Mouse (Mus musculus) midbrain, embryonic 12.5 days (tissue): ENCODE results near the gene Zc3h18. TPM values are rescaled to one million over a fixed set of nuclear protein-coding genes. Genes with fewer than 3 reads are reported as not detected.

Experiments used
- ATAC-seq: fragments of 200-750 bp; cut with Nextera tagmentation; 2 replicates; pipeline ENCODE4 v1.8.0; 2017; ENCODE audit warnings: low read depth, moderate TSS enrichment, moderate library complexity; ENCODE audit not compliant: low FRiP score
- H3K27ac ChIP-seq: fragments of 300-500 bp; sonication (generic); replicated peaks from 2 replicates; pipeline ENCODE4 v1.5.1; 2016; ENCODE audit warnings: mild to moderate bottlenecking
- H3K27me3 ChIP-seq: fragments of 300-500 bp; sonication (generic); 2 replicates; pipeline ENCODE4 v1.6.1; 2016; ENCODE audit warnings: mild to moderate bottlenecking
- H3K36me3 ChIP-seq: fragments of 300-500 bp; sonication (generic); 2 replicates; pipeline ENCODE4 v1.6.1; 2016
- H3K4me1 ChIP-seq: fragments of 300-500 bp; sonication (generic); 2 replicates; pipeline ENCODE4 v1.6.1; 2016
- H3K4me2 ChIP-seq: fragments of 300-500 bp; sonication (generic); replicated peaks from 2 replicates; pipeline ENCODE4 v1.6.1; 2016; ENCODE audit warnings: mild to moderate bottlenecking, moderate library complexity
- H3K4me3 ChIP-seq: fragments of 300-500 bp; sonication (generic); 2 replicates; pipeline ENCODE4 v1.5.1; 2016; ENCODE audit warnings: mild to moderate bottlenecking
- H3K9ac ChIP-seq: fragments of 300-500 bp; sonication (generic); replicated peaks from 2 replicates; pipeline ENCODE4 v1.6.1; 2016; ENCODE audit warnings: mild to moderate bottlenecking, moderate library complexity
- H3K9me3 ChIP-seq: fragments of 300-500 bp; sonication (generic); 2 replicates; pipeline ENCODE4 v1.6.1; 2016; ENCODE audit warnings: mild to moderate bottlenecking
- WGBS: fragments of 180-500 bp; shearing (Covaris S2); methylation state at CpG from one replicate; pipeline ENCODE4 v1.1.7; 2016; 5-methylcytosine and 5-hydroxymethylcytosine counted together
- polyA plus RNA-seq: library from polyadenylated mRNA; unstranded; fragments of >200 nt; fragmentation: Nextera tagmentation; extraction: Ambion mirVana; gene quantifications from 2 replicates; pipeline ENCODE4 v1.2.1, GENCODE M21; 2016

The Zc3h18 gene
- 68.3 and 74.0 TPM in 2 replicates for polyA plus RNA-seq

DNA sequence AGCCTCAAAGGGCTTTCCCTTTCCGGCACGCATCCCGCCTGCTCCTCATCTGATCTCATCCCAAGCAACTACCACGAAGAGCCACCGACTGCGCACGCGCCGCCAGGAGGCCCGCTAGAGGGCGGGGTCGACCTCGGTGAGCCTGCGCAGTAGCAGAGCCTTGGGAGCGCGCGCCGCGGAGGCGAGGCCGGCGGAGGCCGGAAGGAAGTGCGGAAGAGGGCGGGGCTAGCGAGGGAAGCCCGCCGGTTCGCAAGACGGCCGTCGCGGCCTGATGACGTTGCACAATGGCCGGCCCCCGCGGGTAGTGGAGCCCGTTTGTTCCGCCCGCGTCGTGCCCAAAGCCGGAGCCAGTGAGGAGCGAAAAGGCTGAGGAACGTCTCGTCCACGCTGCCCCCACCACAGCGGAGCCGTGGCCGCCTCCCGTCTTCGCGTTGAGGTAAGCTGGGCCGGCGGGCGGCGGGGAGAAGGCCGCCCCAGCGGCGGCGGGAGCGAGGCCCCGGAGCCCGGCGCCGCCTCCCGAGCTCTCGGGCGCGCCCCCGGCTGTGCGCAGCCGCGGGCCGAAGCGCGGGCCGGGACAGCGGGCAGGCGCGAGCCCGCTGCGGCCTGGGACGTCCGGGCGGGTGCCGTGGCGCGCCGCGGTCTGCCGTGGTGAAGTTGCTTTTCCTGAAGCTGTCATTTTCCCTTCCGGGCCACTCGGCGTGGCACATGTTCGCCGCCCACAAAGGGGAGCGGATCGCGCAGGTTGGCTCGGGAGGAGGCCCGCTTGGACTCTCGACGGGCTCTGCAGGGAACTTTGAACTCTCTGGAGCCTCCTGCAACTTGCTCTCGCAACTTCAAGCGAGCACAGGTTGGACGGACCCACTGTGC is at the start of gene Zc3h18:
Gene Zc3h18 (plus strand): TSS at position 245 of the 867 bp plus-strand sequence.
- under 1% methylated on average over 102 of the region's 107 CpGs for WGBS
- Histone ChIP-seq H3K9ac (peak within 1 kb of the TSS; percentile 92), H3K4me3 (peak within 1 kb of the TSS; percentile 95), H3K27ac (peak within 1 kb of the TSS; percentile 80), H3K9me3 (no peaks in the 10 kb centered on the region), H3K36me3 (peaks cover 22% of the 10 kb centered on the region), H3K4me1 (peaks cover 26% of the 10 kb centered on the region), H3K27me3 (no peaks in the 10 kb centered on the region), H3K4me2 (peak within 1 kb of the TSS; percentile 93)
- ATAC-seq: peak; percentile 91

DNA sequence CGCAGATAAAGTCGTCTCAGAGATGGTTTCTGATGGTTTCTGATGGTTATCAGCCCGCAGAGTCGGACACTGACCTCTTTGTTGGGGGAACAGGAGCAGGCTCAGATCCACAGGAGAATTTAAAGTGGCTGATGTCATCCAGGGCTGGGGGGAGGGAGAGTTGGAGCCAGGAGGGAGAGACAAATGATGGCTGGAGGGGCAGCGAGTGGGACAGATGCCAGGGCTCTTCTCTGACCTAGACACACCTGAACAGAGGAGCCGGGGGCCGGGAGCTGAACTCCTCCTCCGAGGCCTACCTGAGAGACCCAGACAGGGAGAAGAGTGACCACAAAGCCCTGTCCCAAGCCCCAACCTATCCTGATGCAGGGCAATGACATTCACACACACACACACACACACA is 47.3 kb upstream of the Zc3h18 start:
- H3K27me3 ChIP-seq: peaks cover 7% of the 10 kb centered on the region
- no peaks in the 10 kb centered on the region for H3K9me3 ChIP-seq
- no peak overlapping the region for H3K4me3 ChIP-seq
- peaks cover 34% of the 10 kb centered on the region for H3K4me1 ChIP-seq
- 72% methylated on average over 8 of the region's 8 CpGs for WGBS
- H3K27ac ChIP-seq: peak overlapping the region; percentile 69
- no peak for ATAC-seq
- no peak overlapping the region for H3K9ac ChIP-seq
- H3K36me3 ChIP-seq: no peaks in the 10 kb centered on the region
- no peak overlapping the region for H3K4me2 ChIP-seq

DNA sequence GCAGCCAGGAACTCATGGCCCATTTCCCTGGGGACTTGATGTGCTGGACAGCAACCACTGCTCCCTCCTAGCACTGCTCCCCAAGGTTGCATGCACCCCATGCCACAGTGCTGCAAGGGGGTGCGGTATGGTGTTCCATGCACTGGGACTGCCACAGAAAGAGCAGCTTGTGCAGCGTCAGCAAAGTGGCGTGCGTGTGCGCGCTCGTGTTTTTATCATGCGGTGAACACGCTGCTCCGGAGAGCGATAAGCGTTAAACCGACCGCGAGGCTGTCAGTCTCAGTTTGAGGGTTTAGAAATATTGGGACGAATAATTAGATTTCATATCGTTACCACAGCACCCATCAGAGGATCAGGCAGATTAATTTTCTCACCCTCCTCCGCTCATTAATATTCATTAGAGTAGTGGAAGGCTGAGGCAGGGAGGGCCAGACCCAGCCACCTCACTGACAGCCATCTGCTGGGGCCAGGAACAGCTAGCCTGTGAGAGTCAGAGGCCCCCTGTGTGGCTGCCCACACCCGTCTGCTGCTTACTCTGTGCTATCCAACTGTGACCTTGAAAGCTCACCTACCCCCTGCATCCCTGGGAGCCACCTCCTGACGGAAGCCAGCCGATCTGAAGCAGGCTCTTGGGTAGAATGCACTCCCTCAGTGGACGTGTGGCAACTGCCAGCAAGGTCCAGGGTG is 46.7 kb upstream of the Zc3h18 start:
- peak overlapping the region; percentile 69 for H3K27ac ChIP-seq
- WGBS: 69% methylated on average over 22 of the region's 22 CpGs
- ATAC-seq: no peak
- peaks cover 28% of the 10 kb centered on the region for H3K4me1 ChIP-seq
- H3K27me3 ChIP-seq: peaks cover 14% of the 10 kb centered on the region
- H3K4me2 ChIP-seq: no peak overlapping the region
- no peaks in the 10 kb centered on the region for H3K36me3 ChIP-seq
- no peak overlapping the region for H3K4me3 ChIP-seq
- H3K9ac ChIP-seq: no peak overlapping the region
- no peaks in the 10 kb centered on the region for H3K9me3 ChIP-seq

DNA sequence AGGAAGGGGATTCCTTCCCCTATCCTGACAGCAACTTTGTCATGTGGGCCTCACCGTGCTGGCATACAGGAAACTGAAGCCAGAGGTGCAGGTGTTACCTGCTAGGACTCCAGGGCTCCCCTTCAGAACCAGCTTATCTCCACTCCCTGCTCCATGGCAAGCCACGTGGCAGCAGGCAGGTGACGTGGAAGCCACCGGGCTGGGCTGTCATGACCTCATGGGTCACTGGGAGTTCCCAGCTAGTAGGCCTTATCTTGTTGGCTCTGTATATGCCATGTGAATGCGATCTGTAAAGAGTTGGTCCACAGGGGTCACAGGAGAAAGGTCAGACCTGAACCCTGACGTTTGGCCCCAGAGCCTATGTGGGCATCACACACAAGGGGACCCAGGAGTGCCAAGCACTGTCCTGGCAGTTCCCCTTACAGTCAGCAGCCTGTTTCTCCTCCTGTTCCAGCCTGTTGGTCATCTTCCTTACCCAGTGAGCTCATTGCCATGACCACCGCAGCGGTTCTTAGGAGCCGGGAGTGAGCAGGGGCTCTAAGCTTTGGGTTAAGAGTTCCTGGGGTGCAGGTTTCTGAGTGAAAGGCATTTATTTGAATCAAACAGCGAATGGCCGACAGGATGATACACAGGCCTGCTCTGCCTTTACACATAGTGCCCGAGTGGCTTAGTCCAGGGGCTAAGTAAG is 45.8 kb upstream of the Zc3h18 start:
- peaks cover 27% of the 10 kb centered on the region for H3K4me1 ChIP-seq
- H3K4me2 ChIP-seq: no peak overlapping the region
- ATAC-seq: no peak
- H3K27ac ChIP-seq: peak overlapping the region; percentile 66
- no peaks in the 10 kb centered on the region for H3K36me3 ChIP-seq
- no peak overlapping the region for H3K4me3 ChIP-seq
- H3K9ac ChIP-seq: 0 out of 2 replicates have a peak overlapping the region, but pooled peaks have one; percentile 16
- H3K27me3 ChIP-seq: peaks cover 22% of the 10 kb centered on the region
- 72% methylated on average over 12 of the region's 12 CpGs for WGBS
- H3K9me3 ChIP-seq: no peaks in the 10 kb centered on the region

DNA sequence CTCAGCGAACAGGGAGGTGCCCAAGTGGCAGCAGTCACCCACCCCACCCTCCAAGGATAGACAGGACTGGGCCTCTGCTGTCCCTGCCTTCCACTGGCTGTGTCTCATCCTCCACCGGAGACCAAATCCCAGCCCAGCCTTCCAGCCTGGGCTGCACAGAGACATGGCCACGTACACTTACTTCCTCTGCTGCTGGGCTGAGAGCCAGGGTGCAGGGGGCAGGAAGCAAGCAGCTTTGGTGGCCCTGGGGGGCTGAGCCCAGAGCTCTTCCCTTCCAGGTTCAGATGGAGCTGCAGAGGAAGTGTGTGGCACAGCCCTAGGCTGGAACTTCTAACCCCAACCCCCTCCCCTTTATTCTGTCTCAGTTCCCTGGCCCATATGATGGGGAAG is 45.3 kb upstream of the Zc3h18 start:
- H3K9ac ChIP-seq: 0 out of 2 replicates have a peak overlapping the region, but pooled peaks have one; percentile 16
- H3K27me3 ChIP-seq: peaks cover 28% of the 10 kb centered on the region
- no peak for ATAC-seq
- WGBS: 79% methylated on average over 3 of the region's 3 CpGs
- H3K36me3 ChIP-seq: no peaks in the 10 kb centered on the region
- no peak overlapping the region; the same call in 1 of the 2 replicates for H3K27ac ChIP-seq
- H3K4me2 ChIP-seq: no peak overlapping the region
- peaks cover 27% of the 10 kb centered on the region for H3K4me1 ChIP-seq
- no peaks in the 10 kb centered on the region for H3K9me3 ChIP-seq
- no peak overlapping the region for H3K4me3 ChIP-seq

DNA sequence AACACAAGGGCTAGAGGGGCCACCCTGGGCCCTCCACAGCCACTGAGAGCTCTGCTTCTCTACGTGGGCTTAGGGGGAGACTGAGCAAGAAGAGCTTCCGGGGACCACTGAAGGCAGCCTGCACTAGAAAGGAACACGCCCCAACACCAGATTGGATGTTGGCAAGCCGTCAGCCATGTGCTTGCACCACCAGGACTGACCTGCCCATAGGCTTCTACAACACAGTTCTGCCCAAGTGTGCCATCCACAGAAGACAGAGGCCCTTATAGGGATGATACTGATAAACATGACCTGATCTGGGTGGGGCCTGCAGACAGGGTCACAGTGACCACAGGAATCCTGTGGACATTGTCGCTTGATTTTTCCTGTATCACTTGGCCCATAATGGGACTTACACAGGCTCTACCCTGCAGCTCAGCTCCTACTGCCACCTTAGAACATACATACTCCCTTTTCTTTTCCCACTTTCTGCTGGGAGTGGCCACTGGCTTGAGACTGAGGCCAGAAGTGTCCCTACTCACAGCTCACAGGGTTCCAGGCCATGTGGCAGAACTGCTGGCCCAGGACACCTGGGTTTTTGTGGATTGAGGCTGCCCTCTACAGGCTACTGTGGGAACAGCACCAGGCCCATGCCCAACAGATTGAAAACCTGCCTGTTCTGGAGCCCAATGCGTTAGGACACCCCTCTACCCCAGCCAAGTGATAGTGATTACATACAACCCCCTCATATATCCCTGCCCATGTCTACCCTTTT is 43.5 kb upstream of the Zc3h18 start:
- Histone ChIP-seq H3K4me2 (no peak overlapping the region), H3K4me1 (peaks cover 33% of the 10 kb centered on the region), H3K27ac (no peak overlapping the region), H3K36me3 (no peaks in the 10 kb centered on the region), H3K9me3 (no peaks in the 10 kb centered on the region), H3K27me3 (peaks cover 46% of the 10 kb centered on the region), H3K4me3 (no peak overlapping the region), H3K9ac (no peak overlapping the region)
- ATAC-seq: no peak
- WGBS: 71% methylated on average over 6 of the region's 6 CpGs

DNA sequence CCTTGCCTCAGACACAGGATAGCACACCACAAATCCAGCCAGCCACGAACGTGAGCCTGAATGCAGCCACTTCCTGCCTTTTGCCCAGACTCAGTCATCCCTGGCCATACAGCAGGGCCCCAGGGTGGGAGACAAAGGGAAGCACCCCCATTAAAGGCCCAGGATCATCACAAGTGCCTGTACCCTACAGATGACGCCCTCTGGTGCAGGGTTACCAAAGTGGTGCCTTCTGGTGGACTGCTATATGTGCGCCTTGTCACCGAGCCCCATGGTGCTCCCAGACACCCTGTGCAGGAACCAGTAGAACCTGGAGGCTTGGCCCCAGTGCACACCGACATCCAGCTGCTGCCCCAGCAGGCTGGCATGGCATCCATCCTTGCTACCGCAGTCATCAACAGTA is 42.9 kb upstream of the Zc3h18 start:
- 77% methylated on average over 7 of the region's 7 CpGs for WGBS

DNA sequence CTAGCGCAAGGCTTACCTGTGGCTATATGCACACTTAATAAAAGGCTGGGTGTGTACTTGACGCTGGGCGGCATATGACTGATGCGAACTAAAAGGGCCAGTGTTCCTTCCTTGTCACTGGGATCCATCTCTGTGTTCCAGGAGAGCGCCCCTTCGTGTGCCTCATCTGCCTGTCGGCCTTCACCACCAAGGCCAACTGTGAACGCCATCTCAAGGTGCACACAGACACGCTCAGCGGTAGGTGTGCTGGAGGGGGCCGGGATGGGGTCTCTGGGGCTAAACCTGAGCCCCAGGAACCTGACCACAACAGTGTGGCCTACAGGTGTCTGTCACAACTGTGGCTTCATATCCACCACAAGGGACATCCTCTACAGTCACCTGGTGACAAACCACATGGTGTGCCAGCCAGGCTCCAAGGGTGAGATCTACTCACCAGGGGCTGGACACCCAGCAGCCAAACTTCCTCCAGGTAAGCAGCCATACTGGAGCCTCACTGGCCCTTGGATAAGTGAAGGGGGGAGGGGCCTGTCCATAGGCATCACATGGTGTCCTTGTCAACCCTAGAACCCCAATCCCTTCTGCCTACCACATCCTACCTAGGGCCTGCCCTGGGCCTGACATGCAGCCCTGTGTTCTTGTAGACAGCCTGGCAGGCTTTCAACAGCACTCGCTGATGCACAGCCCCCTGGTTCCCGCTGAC is 41.5 kb upstream of the Zc3h18 start:
- Histone ChIP-seq H3K27ac (no peak overlapping the region), H3K27me3 (peaks cover 66% of the 10 kb centered on the region), H3K9me3 (no peaks in the 10 kb centered on the region), H3K4me2 (peak overlapping the region; percentile 89), H3K4me3 (peak overlapping the region; percentile 60; the same call in 1 of the 2 replicates), H3K4me1 (peaks cover 24% of the 10 kb centered on the region), H3K9ac (no peak overlapping the region), H3K36me3 (no peaks in the 10 kb centered on the region)
- WGBS: 83% methylated on average over 13 of the region's 13 CpGs
- ATAC-seq: no peak

More for the DNA sequence above, 42.9 kb upstream of the Zc3h18 start:
- Histone ChIP-seq H3K4me3 (no peak overlapping the region), H3K36me3 (no peaks in the 10 kb centered on the region), H3K27ac (no peak overlapping the region), H3K4me2 (no peak overlapping the region), H3K9me3 (no peaks in the 10 kb centered on the region), H3K9ac (no peak overlapping the region), H3K4me1 (peaks cover 33% of the 10 kb centered on the region), H3K27me3 (peaks cover 52% of the 10 kb centered on the region)
- ATAC-seq: no peak

DNA sequence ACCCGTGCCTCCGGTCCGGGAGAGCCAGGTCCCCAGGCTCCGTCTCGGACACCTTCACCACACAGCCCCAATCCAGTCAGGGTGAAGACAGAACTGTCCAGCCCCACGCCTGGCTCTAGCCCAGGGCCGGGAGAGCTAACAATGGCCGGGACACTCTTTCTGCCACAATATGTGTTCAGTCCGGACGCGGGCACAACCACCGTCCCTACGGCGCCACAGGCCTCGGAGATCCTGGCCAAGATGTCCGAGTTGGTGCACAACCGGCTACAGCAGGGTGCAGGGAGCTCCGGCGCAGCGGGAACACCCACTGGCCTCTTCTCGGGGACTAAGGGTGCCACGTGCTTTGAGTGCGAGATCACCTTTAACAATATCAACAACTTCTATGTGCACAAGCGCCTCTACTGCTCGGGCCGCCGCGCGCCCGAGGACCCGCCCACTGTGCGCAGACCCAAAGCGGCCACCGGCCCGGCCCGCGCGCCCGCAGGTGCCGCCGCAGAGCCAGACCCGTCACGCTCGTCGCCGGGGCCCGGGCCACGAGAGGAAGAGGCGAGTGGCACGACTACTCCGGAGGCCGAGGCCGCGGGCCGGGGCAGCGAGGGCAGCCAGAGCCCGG is 40.7 kb upstream of the Zc3h18 start:
- Histone ChIP-seq H3K4me1 (peaks cover 20% of the 10 kb centered on the region), H3K4me3 (peak overlapping the region; percentile 60), H3K27ac (no peak overlapping the region), H3K4me2 (peak overlapping the region; percentile 89), H3K9me3 (no peaks in the 10 kb centered on the region), H3K36me3 (no peaks in the 10 kb centered on the region), H3K27me3 (peaks cover 73% of the 10 kb centered on the region), H3K9ac (peak overlapping the region; percentile 50; the same call in 1 of the 2 replicates)
- 9% methylated on average over 47 of the region's 57 CpGs for WGBS
- ATAC-seq: peak; percentile 39; the same call in 1 of the 2 replicates

DNA sequence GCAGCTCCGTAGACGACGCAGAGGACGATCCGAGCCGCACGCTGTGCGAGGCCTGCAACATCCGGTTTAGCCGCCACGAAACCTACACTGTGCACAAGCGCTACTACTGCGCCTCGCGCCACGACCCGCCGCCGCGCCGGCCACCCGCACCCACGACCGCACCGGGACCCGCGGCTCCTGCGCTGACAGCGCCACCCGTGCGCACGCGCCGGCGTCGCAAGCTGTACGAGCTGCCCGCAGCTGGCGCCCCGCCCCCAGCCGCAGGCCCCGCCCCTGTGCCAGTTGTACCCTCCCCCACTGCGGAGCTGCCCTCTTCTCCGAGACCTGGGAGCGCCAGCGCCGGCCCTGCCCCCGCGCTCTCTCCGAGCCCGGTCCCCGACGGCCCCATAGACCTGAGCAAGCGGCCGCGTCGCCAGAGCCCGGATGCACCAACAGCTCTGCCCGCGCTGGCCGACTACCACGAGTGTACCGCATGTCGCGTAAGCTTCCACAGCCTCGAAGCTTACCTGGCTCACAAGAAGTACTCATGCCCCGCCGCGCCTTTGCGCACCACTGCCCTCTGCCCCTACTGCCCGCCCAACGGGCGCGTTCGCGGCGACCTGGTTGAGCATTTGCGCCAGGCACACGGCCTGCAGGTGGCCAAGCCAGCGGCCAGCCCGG is 40.0 kb upstream of the Zc3h18 start:
- peak overlapping the region; percentile 89 for H3K4me2 ChIP-seq
- H3K36me3 ChIP-seq: no peaks in the 10 kb centered on the region
- peak; percentile 78 for ATAC-seq
- peak overlapping the region; percentile 60 for H3K4me3 ChIP-seq
- H3K4me1 ChIP-seq: peaks cover 20% of the 10 kb centered on the region
- no peaks in the 10 kb centered on the region for H3K9me3 ChIP-seq
- H3K27ac ChIP-seq: no peak overlapping the region
- peak overlapping the region; percentile 50 for H3K9ac ChIP-seq
- H3K27me3 ChIP-seq: peaks cover 77% of the 10 kb centered on the region
- WGBS: 3% methylated on average over 74 of the region's 81 CpGs
